Mouse (Mus musculus) subcutaneous adipose tissue, adult 2 months (tissue): ENCODE data around the gene Camsap2. TPM values are rescaled to one million over a fixed set of nuclear protein-coding genes. Genes with fewer than 3 reads are reported as not detected.

Experiments
- polyA plus RNA-seq: library from polyadenylated mRNA; depleted of rRNA; stranded (reverse); fragments of >200 nt; gene quantifications from 2 replicates; pipeline ENCODE4 v1.2.3, GENCODE M21; 2012; ENCODE audit warnings: low replicate concordance; rRNA removed

Camsap2 gene
- polyA plus RNA-seq, result 4.9 and 11.3 TPM in 2 replicates

DNA sequence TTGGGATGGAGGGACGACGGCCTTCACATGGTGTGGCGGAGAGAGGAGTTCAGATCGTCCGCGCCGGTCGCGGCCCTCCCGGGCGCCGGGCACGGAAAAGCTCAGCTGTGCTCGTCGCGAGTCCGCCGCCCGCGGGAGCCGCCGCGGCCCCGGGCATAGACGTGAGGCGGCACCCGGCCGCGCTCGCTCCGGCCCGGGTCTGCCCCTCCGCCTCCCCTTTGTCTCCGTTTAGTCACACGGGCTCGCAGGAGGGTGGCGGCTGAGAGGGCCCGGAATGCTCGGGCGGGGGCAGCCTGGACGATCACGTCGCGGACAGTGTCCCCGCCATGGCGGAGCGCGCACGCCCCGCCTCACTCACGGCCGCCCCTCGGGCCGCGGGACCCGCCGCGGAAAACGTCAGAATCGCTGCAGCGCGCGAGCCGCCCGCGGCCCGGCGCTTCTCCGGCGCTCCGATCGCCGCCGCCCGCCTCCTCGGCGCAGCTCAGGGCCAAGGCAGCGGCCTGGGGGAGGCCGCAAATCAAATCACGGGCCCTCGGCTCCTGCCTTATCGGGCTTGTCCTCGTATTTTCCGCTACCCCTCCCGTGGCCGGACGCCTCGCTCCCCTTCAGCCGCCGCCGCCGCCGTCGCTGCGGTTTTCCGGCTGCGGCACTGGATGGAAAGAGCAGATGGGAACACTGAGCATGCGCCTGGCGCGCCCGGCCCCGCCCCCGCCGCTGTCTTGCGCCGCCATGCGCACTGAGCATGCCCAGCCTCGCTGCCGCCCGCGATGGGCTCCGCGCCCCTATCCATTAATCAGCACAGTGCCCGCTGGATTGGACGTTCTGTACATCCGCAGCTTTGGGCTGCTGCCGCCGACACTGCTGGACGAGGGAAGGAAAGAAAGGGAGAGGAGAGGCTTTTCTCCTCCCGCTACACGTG lies at the start of gene Camsap2:
Gene Camsap2 (minus strand): TSS at position 651 of the 919 bp plus-strand sequence.

GRCm38 (mm10) chr1:136260635-136261238 lies 85.2 kb downstream of the Camsap2 start, which contains the start of gene Gpr25:
Gpr25 (minus strand) TSS chr1:136260873.

DNA sequence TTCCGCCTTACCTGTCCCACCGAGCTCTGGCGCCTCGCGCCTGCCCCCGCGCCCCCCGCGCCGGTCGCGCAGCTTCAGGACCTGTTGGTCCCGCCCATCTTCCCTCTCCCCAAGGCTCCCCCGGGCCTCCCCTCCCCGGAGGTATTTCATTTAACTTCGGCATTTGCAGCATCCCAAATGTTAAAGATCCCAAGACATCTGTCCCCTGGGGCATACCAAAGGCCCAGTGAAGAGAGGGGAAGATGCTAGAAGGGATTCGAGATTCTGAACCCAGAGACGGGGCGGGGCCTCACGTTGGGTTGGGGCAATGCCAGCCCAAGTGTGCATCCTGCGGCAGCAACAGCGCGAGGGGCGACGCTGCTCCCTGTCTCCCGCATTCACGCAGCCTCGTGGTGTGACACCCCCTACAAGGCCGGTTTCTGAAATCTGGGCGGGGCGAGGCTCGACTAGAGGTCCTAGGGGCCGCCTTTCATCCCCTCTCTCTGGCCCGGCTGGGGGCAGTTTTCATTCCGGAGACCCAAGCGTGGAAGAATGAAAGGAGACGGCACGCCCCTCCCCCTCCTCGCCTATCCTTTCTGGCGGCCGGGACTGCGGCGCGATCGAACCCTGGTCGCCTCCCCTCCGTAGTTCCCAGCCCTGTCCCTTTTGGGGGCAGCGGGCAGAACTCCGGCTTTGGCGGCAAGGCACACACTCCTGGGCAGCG lies 111.9 kb downstream of the Camsap2 start, which contains the start of gene Inava:
Gene Inava (minus strand): TSS at position 373 of the 703 bp plus-strand sequence.

Other genes with a start within 250 kb of the Camsap2 start
- 6.2 and 6.6 TPM in 2 replicates for gene Kif21b, start 214.7 kb downstream of the Camsap2 start, polyA plus RNA-seq
- gene Mroh3, start 133.3 kb downstream of the Camsap2 start, polyA plus RNA-seq, result 0.69 TPM in 1 of 2 replicates, not detected in the other
- 0.04 and 7.9 TPM in 2 replicates for gene Inava, start 111.8 kb downstream of the Camsap2 start, polyA plus RNA-seq
- gene Gpr25, start 85.2 kb downstream of the Camsap2 start, polyA plus RNA-seq, result 0.53 TPM in 1 of 2 replicates, not detected in the other
- gene Ddx59, start 69.2 kb upstream of the Camsap2 start, polyA plus RNA-seq, result 4.7 and 5.9 TPM in 2 replicates
- gene Kif14, start 120.2 kb upstream of the Camsap2 start, polyA plus RNA-seq, result 0.09 and 0.49 TPM in 2 replicates